Mouse (Mus musculus) bone marrow, adult 2 months (tissue): ENCODE results near the gene Gm49416. TPM values are rescaled to one million over a fixed set of nuclear protein-coding genes. Genes with fewer than 3 reads are reported as not detected.

Experiments used
- H3K27ac ChIP-seq: fragments of 200-500 bp; 2 replicates; pipeline ENCODE4 v1.5.1; 2012; ENCODE audit warnings: low read depth, mild to moderate bottlenecking, control low read depth, inconsistent platforms, low read length; ENCODE audit not compliant: control insufficient read depth, poor library complexity, insufficient read depth
- H3K4me1 ChIP-seq: fragments of 200-500 bp; 2 replicates; pipeline ENCODE4 v1.6.1; 2011; ENCODE audit warnings: low read length; ENCODE audit not compliant: control insufficient read depth, insufficient read depth
- H3K4me3 ChIP-seq: fragments of 200-500 bp; replicated peaks from 2 replicates; pipeline ENCODE3; 2011; ENCODE audit warnings: mild to moderate bottlenecking, low read depth, low read length, control low read depth; ENCODE audit not compliant: control insufficient read depth
- CTCF ChIP-seq: fragments of 200-500 bp; IDR thresholded peaks from 2 replicates; pipeline ENCODE4 v1.5.1; 2011; ENCODE audit warnings: low read length, control low read depth; ENCODE audit not compliant: control insufficient read depth, insufficient read depth
- POLR2A ChIP-seq: fragments of 200-500 bp; IDR thresholded peaks from 2 replicates; pipeline ENCODE4 v1.6.1; 2011; ENCODE audit warnings: low read depth, mild to moderate bottlenecking, control low read depth, low read length, borderline replicate concordance; ENCODE audit not compliant: control insufficient read depth
- WGBS: fragments of 180-500 bp; shearing (Covaris S2); methylation state at CpG from one replicate; pipeline ENCODE4 v1.1.7; 2018; 5-methylcytosine and 5-hydroxymethylcytosine counted together
- polyA plus RNA-seq: library from polyadenylated mRNA; stranded (reverse); fragments of >200 nt; gene quantifications from 2 replicates; pipeline ENCODE4 v1.2.4, GENCODE M21; 2011; ENCODE audit warnings: low replicate concordance; ENCODE audit not compliant: missing spikeins, insufficient read depth, insufficient read length

Gm49416 gene
- polyA plus RNA-seq, 1 experiment = not detected

- H3K4me3 ChIP-seq = no peak overlapping the region
- 82% methylated on average over 2 of the region's 2 CpGs for WGBS
- TF ChIP-seq POLR2A = no peak
- TF ChIP-seq CTCF = no peak
- H3K27ac ChIP-seq = no peak overlapping the region
- H3K4me1 ChIP-seq = peaks cover 4% of the 10 kb centered on the region; the same call in 1 of the 2 replicates
Measured at GRCm38 (mm10) chr19:8936736-8937135, 48.0 kb downstream of the Gm49416 start.

GRCm38 (mm10) chr19:8940526-8941133 lies 51.9 kb downstream of the Gm49416 start:
- no peak overlapping the region for H3K4me3 ChIP-seq
- H3K4me1 ChIP-seq = peaks cover 5% of the 10 kb centered on the region; the same call in 1 of the 2 replicates
- no peak for TF ChIP-seq CTCF
- TF ChIP-seq POLR2A = no peak
- 80% methylated on average over 15 of the region's 15 CpGs for WGBS
- no peak overlapping the region for H3K27ac ChIP-seq

- whole genome bisulfite sequencing = 53% methylated on average over 10 of the region's 10 CpGs
- TF ChIP-seq POLR2A (no peak), CTCF (no peak)
- H3K27ac ChIP-seq = peak overlapping the region; percentile 46
- peak overlapping the region; percentile 21 for H3K4me3 ChIP-seq
- H3K4me1 ChIP-seq = peaks cover 5% of the 10 kb centered on the region; the same call in 1 of the 2 replicates
Measured at GRCm38 (mm10) chr19:8941136-8941514, 52.4 kb downstream of the Gm49416 start.

GRCm38 (mm10) chr19:8941515-8942217 lies 52.9 kb downstream of the Gm49416 start, which contains the start of gene Mta2:
Mta2 (plus strand) TSS chr19:8941875.
- Histone ChIP-seq H3K27ac (peak within 1 kb of the TSS; percentile 96), H3K4me3 (peak within 1 kb of the TSS; percentile 81), H3K4me1 (peaks cover 5% of the 10 kb centered on the region; the same call in 1 of the 2 replicates)
- under 1% methylated on average over 64 of the region's 64 CpGs for WGBS
- no peak for TF ChIP-seq CTCF
- peak; percentile 96 for TF ChIP-seq POLR2A

GRCm38 (mm10) chr19:8942276-8942964 lies 53.7 kb downstream of the Gm49416 start:
- WGBS = under 1% methylated on average over 46 of the region's 46 CpGs
- Histone ChIP-seq H3K27ac (peak overlapping the region; percentile 96), H3K4me3 (peak overlapping the region; percentile 81), H3K4me1 (peaks cover 5% of the 10 kb centered on the region; the same call in 1 of the 2 replicates)
- TF ChIP-seq POLR2A (no peak), CTCF (no peak)

- Histone ChIP-seq H3K4me3 (peak overlapping the region; percentile 72), H3K27ac (no peak overlapping the region), H3K4me1 (peaks cover 5% of the 10 kb centered on the region; the same call in 1 of the 2 replicates)
- TF ChIP-seq CTCF = no peak
- no peak for TF ChIP-seq POLR2A
- WGBS = 28% methylated on average over 2 of the region's 2 CpGs
Measured at GRCm38 (mm10) chr19:8943047-8943446, 54.3 kb downstream of the Gm49416 start.

- H3K27ac ChIP-seq = peak overlapping the region; percentile 22
- H3K4me1 ChIP-seq = peaks cover 5% of the 10 kb centered on the region; the same call in 1 of the 2 replicates
- TF ChIP-seq CTCF (no peak), POLR2A (no peak)
- peak overlapping the region; percentile 33 for H3K4me3 ChIP-seq
- 3% methylated on average over 5 of the region's 5 CpGs for WGBS
Measured at GRCm38 (mm10) chr19:8944062-8944461, 55.3 kb downstream of the Gm49416 start.

- 5% methylated on average over 5 of the region's 5 CpGs for WGBS
- TF ChIP-seq POLR2A = no peak
- TF ChIP-seq CTCF = no peak
- no peak overlapping the region; the same call in 1 of the 2 replicates for H3K27ac ChIP-seq
- peaks cover 5% of the 10 kb centered on the region; the same call in 1 of the 2 replicates for H3K4me1 ChIP-seq
- no peak overlapping the region for H3K4me3 ChIP-seq
Measured at GRCm38 (mm10) chr19:8944750-8945149, 56.0 kb downstream of the Gm49416 start.

Other genes starting within 250 kb of the Gm49416 start
- 0.32 TPM in 1 of 2 replicates, not detected in the other for gene Chrm1, start 225.1 kb upstream of the Gm49416 start, polyA plus RNA-seq
- gene Slc3a2, start 165.6 kb upstream of the Gm49416 start, polyA plus RNA-seq = 58.4 and 65.7 TPM in 2 replicates
- gene Wdr74, start 153.1 kb upstream of the Gm49416 start, polyA plus RNA-seq = 40.8 and 121 TPM in 2 replicates
- 3.4 and 3.7 TPM in 2 replicates for gene 1700092M07Rik, start 148.2 kb upstream of the Gm49416 start, polyA plus RNA-seq
- gene Stx5a, start 147.5 kb upstream of the Gm49416 start, polyA plus RNA-seq = 62.1 and 83.9 TPM in 2 replicates
- gene Nxf1, start 131.9 kb upstream of the Gm49416 start, polyA plus RNA-seq = 488 and 589 TPM in 2 replicates
- gene Tmem223, start 117.9 kb upstream of the Gm49416 start, polyA plus RNA-seq = 27.1 and 53.1 TPM in 2 replicates
- gene Tmem179b, start 114.5 kb upstream of the Gm49416 start, polyA plus RNA-seq = 52.1 and 62.1 TPM in 2 replicates
- 6.4 and 14.7 TPM in 2 replicates for gene Taf6l, start 102.5 kb upstream of the Gm49416 start, polyA plus RNA-seq
- gene Polr2g, start 90.3 kb upstream of the Gm49416 start, polyA plus RNA-seq = 38.0 and 61.1 TPM in 2 replicates
- gene Zbtb3, start 86.4 kb upstream of the Gm49416 start, polyA plus RNA-seq = 1.1 and 3.0 TPM in 2 replicates
- 18.1 and 20.3 TPM in 2 replicates for gene Ttc9c, start 69.6 kb upstream of the Gm49416 start, polyA plus RNA-seq
- 62.2 and 84.9 TPM in 2 replicates for gene Hnrnpul2, start 68.9 kb upstream of the Gm49416 start, polyA plus RNA-seq
- gene AC129217.1, start 59.2 kb upstream of the Gm49416 start, polyA plus RNA-seq = 6.4 and 8.2 TPM in 2 replicates
- 19.8 and 46.2 TPM in 2 replicates for gene Bscl2, start 51.5 kb upstream of the Gm49416 start, polyA plus RNA-seq
- gene Gng3, start 49.7 kb upstream of the Gm49416 start, polyA plus RNA-seq = 1.5 TPM in 1 of 2 replicates, not detected in the other
- 0.40 and 0.62 TPM in 2 replicates for gene Lrrn4cl, start 38.2 kb upstream of the Gm49416 start, polyA plus RNA-seq
- gene Ubxn1, start 17.4 kb upstream of the Gm49416 start, polyA plus RNA-seq = 110 and 112 TPM in 2 replicates
- 25.7 and 27.0 TPM in 2 replicates for gene Uqcc3, start 8.0 kb upstream of the Gm49416 start, polyA plus RNA-seq
- 1.6 and 2.1 TPM in 2 replicates for gene Lbhd1, start 5.2 kb upstream of the Gm49416 start, polyA plus RNA-seq
- gene Gm49403, start 5.0 kb upstream of the Gm49416 start, polyA plus RNA-seq = not detected in 2 replicates
- 50.8 and 83.6 TPM in 2 replicates for gene 1810009A15Rik, start 73 bp upstream of the Gm49416 start, polyA plus RNA-seq
- 6.7 and 12.1 TPM in 2 replicates for gene Ints5, start 4.1 kb downstream of the Gm49416 start, polyA plus RNA-seq
- 41.4 and 61.7 TPM in 2 replicates for gene Ganab, start 9.1 kb downstream of the Gm49416 start, polyA plus RNA-seq
- 45.8 and 58.5 TPM in 2 replicates for gene B3gat3, start 31.4 kb downstream of the Gm49416 start, polyA plus RNA-seq
- gene Rom1, start 40.4 kb downstream of the Gm49416 start, polyA plus RNA-seq = 3.6 and 9.7 TPM in 2 replicates
- 31.1 and 54.7 TPM in 2 replicates for gene Eml3, start 40.6 kb downstream of the Gm49416 start, polyA plus RNA-seq
- gene Mta2, start 52.9 kb downstream of the Gm49416 start, polyA plus RNA-seq = 67.4 and 91.6 TPM in 2 replicates
- gene Tut1, start 64.9 kb downstream of the Gm49416 start, polyA plus RNA-seq = 10.7 and 19.1 TPM in 2 replicates
- gene Eef1g, start 78.1 kb downstream of the Gm49416 start, polyA plus RNA-seq = 129 and 224 TPM in 2 replicates
- gene Ahnak, start 100.4 kb downstream of the Gm49416 start, polyA plus RNA-seq = 17.4 and 40.1 TPM in 2 replicates
- gene Scgb1a1, start 199.0 kb downstream of the Gm49416 start, polyA plus RNA-seq = 37.7 TPM in 1 of 2 replicates, not detected in the other
- 8.9 and 12.4 TPM in 2 replicates for gene Asrgl1, start 246.7 kb downstream of the Gm49416 start, polyA plus RNA-seq